8 mouse cellular contexts compared by ENCODE assay signal in the genomic region with DNA sequence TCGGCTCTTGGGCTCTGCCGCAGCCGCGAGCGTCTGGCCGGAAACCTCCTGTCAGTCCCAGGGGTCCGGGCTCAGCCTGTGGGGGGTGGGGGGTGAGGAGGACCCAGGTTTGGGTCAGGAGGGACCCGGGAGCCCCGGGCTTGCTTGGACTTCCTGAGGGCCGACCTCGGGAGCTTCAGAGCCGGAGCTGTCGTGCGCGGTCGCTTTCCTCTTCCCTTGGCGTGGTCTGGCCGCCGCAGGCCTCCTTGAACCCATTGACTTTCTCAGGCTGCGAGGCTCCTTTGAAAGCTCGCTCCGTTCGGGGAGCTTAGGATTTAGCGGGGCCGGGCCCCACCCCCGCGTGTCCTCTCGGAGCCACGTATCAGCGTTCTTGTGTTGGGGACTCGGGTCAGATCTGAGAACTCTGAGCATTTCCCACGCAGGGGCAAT. TPM values are rescaled to one million over a fixed set of nuclear protein-coding genes. Genes with fewer than 3 reads are reported as not detected.
DNase-seq lines count a peak whose midpoint lies in the region; ATAC-seq and TF ChIP-seq lines count a peak whose summit lies in the region.

No protein-coding gene starts in this region.

- peaks cover 53% of the 10 kb centered on the region for H3K79me2 ChIP-seq in macrophage (ENCODE audit: inconsistent target)

- H3K27me3 ChIP-seq in thymus, adult 2 months (ENCODE audit: control insufficient read depth, insufficient read depth, low read length): no peaks in the 10 kb centered on the region
- H3K27me3 ChIP-seq in forebrain, embryonic 15.5 days: peaks cover 3% of the 10 kb centered on the region; the same call in 1 of the 2 replicates
- H3K27me3 ChIP-seq in kidney, embryonic 14.5 days (ENCODE audit: control insufficient read depth, insufficient read depth, low read length): peaks cover 3% of the 10 kb centered on the region; the same call in 1 of the 2 replicates
- H3K27me3 ChIP-seq in spleen, adult 2 months (ENCODE audit: control insufficient read depth, insufficient read depth, low read length): no peaks in the 10 kb centered on the region

- H3K36me3 ChIP-seq in thymus, adult 2 months (ENCODE audit: control insufficient read depth, insufficient read depth, low read length): no peaks in the 10 kb centered on the region
- H3K36me3 ChIP-seq in forebrain, embryonic 15.5 days: no peaks in the 10 kb centered on the region
- H3K36me3 ChIP-seq in kidney, embryonic 14.5 days (ENCODE audit: control insufficient read depth, insufficient read depth, low read length): no peaks in the 10 kb centered on the region
- H3K36me3 ChIP-seq in macrophage (ENCODE audit: inconsistent target): no peaks in the 10 kb centered on the region
- H3K36me3 ChIP-seq in spleen, adult 2 months (ENCODE audit: control insufficient read depth, insufficient read depth, low read length): no peaks in the 10 kb centered on the region

- peak; percentile 46 for DNase-seq in cerebellum, adult 9-10 months
- no peak for DNase-seq in cerebellum, postnatal 10 days
- peak; percentile 54 for DNase-seq in thymus, adult 2 months
- no peak for DNase-seq in thymus, postnatal 0 days (ENCODE audit: low spot score)
- DNase-seq in spleen, adult 2 months (ENCODE audit: low read depth in 1 of 2, low spot score in 2 of 2): no peak

- no peaks in the 10 kb centered on the region for H3K9me3 ChIP-seq in forebrain, embryonic 15.5 days
- H3K9me3 ChIP-seq in kidney, embryonic 14.5 days (ENCODE audit: control insufficient read depth, low read length): no peaks in the 10 kb centered on the region

- no peak; the same call in 1 of the 2 replicates for ATAC-seq in forebrain, embryonic 15.5 days (replicated peaks)
- ATAC-seq in kidney, embryonic 14.5 days (ENCODE audit: low FRiP score, low TSS enrichment): peak; percentile 65

- peak overlapping the region; percentile 89 for H3K9ac ChIP-seq in forebrain, embryonic 15.5 days (replicated peaks)
- peak overlapping the region; percentile 93 for H3K9ac ChIP-seq in kidney, embryonic 14.5 days (ENCODE audit: low read depth, low read length)

- TF ChIP-seq CTCF in thymus, adult 2 months (IDR thresholded peaks at IDR 0.05; ENCODE audit: borderline replicate concordance, control insufficient read depth, extremely low read depth, insufficient read depth, low read length, poor library complexity): no peak
- TF ChIP-seq CTCF in spleen, adult 2 months (IDR thresholded peaks at IDR 0.05; ENCODE audit: extremely low read depth, insufficient read depth, insufficient read length, insufficient replicate concordance): no peak

- under 1% methylated on average over 32 of the region's 32 CpGs for WGBS in thymus, adult 2 months
- under 1% methylated on average over 32 of the region's 32 CpGs for WGBS in forebrain, embryonic 15.5 days
- WGBS in kidney, embryonic 14.5 days: 0% methylated on average over 32 of the region's 32 CpGs
- WGBS in macrophage (ENCODE audit: missing documents): 2% methylated on average over 31 of the region's 32 CpGs
- WGBS in spleen, adult 2 months: 0% methylated on average over 32 of the region's 32 CpGs

- peaks cover 5% of the 10 kb centered on the region for H3K4me1 ChIP-seq in thymus, adult 2 months (replicated peaks; ENCODE audit: control insufficient read depth, insufficient read depth, low read length)
- peaks cover 34% of the 10 kb centered on the region for H3K4me1 ChIP-seq in forebrain, embryonic 15.5 days
- H3K4me1 ChIP-seq in kidney, embryonic 14.5 days (ENCODE audit: control insufficient read depth, insufficient read depth, low read length): peaks cover 13% of the 10 kb centered on the region; the same call in 1 of the 2 replicates
- peaks cover 6% of the 10 kb centered on the region for H3K4me1 ChIP-seq in spleen, adult 2 months (ENCODE audit: control insufficient read depth, insufficient read depth, insufficient read length)

- TF ChIP-seq POLR2A in thymus, adult 2 months (IDR thresholded peaks at IDR 0.05; ENCODE audit: control insufficient read depth, extremely low read depth, insufficient read depth, low read length, poor library complexity): peak; percentile 36; the same call in 1 of the 2 replicates
- no peak for TF ChIP-seq POLR2A in spleen, adult 2 months (IDR thresholded peaks at IDR 0.05; ENCODE audit: low read depth, low read length)

- H3K4me2 ChIP-seq in forebrain, embryonic 15.5 days (replicated peaks): peak overlapping the region; percentile 95
- peak overlapping the region; percentile 78 for H3K4me2 ChIP-seq in kidney, embryonic 14.5 days (replicated peaks; ENCODE audit: low read depth, low read length)

- peak overlapping the region; percentile 78 for H3K4me3 ChIP-seq in thymus, adult 2 months (ENCODE audit: control insufficient read depth, insufficient read depth, low read length)
- H3K4me3 ChIP-seq in forebrain, embryonic 15.5 days: peak overlapping the region; percentile 83
- peak overlapping the region; percentile 99 for H3K4me3 ChIP-seq in kidney, embryonic 14.5 days (ENCODE audit: low read length)
- peak overlapping the region; percentile 97 for H3K4me3 ChIP-seq in macrophage (ENCODE audit: inconsistent target)
- peak overlapping the region; percentile 89 for H3K4me3 ChIP-seq in spleen, adult 2 months (ENCODE audit: extremely low read depth, insufficient read depth, insufficient read length)

- H3K27ac ChIP-seq in thymus, adult 2 months (ENCODE audit: control insufficient read depth, insufficient read depth, low read length): peak overlapping the region; percentile 28
- peak overlapping the region; percentile 99 for H3K27ac ChIP-seq in forebrain, embryonic 15.5 days (replicated peaks)
- peak overlapping the region; percentile 96 for H3K27ac ChIP-seq in kidney, embryonic 14.5 days (ENCODE audit: low read depth, low read length)
- H3K27ac ChIP-seq in macrophage: peak overlapping the region; percentile 75
- H3K27ac ChIP-seq in spleen, adult 2 months (ENCODE audit: insufficient read depth, low read length): peak overlapping the region; percentile 98

RNA-seq across cellular contexts. Expression of a gene that starts 0.7 kb away (rescaled TPM):
- polyA plus RNA-seq in thymus, adult 2 months (2012; rRNA removed): 40.3 and 42.2 TPM in 2 replicates
- 26.3 and 28.2 TPM in 2 replicates for polyA plus RNA-seq in thymus, postnatal 0 days (2015; fragmentation: Nextera tagmentation; extraction: Ambion mirVana)
- polyA plus RNA-seq in forebrain, embryonic 15.5 days (2015; fragmentation: Nextera tagmentation; extraction: Ambion mirVana): 50.4 and 51.8 TPM in 2 replicates
- polyA plus RNA-seq in kidney, embryonic 14.5 days (2014; fragmentation: Nextera tagmentation; extraction: Ambion mirVana): 25.3 and 38.8 TPM in 2 replicates
- total RNA-seq in macrophage (2018; cell fraction: chromatin; rRNA removed): 100 to 1,000 TPM; 113 to 268 (median 199) TPM
- total RNA-seq in macrophage (2018; cell fraction: cytosol; rRNA removed): 100 to 1,000 TPM in 5 of 26 experiments, 10 to 100 TPM in 21; 65.8 to 114 (median 89.7) TPM
- total RNA-seq in macrophage (2018; cell fraction: nucleus; rRNA removed): 100 to 1,000 TPM in 22 of 26 experiments, 10 to 100 TPM in 4; 80.4 to 184 (median 129) TPM
- polyA plus RNA-seq in macrophage (2018): 80.1 to 112 TPM (median 80.8 TPM) in 3 replicates
- 15.9 and 16.5 TPM in 2 replicates for polyA plus RNA-seq in spleen, adult 2 months (2012; rRNA removed)

RNA-seq across cellular contexts. Expression of a gene that starts 41.5 kb away (rescaled TPM):
- polyA plus RNA-seq in thymus, adult 2 months (2012; rRNA removed): 20.3 and 23.9 TPM in 2 replicates
- polyA plus RNA-seq in thymus, postnatal 0 days (2015; fragmentation: Nextera tagmentation; extraction: Ambion mirVana): 4.0 and 4.5 TPM in 2 replicates
- 4.3 and 4.6 TPM in 2 replicates for polyA plus RNA-seq in forebrain, embryonic 15.5 days (2015; fragmentation: Nextera tagmentation; extraction: Ambion mirVana)
- polyA plus RNA-seq in kidney, embryonic 14.5 days (2014; fragmentation: Nextera tagmentation; extraction: Ambion mirVana): 5.4 and 5.6 TPM in 2 replicates
- total RNA-seq in macrophage (2018; cell fraction: chromatin; rRNA removed): 10 to 100 TPM; 21.0 to 37.6 (median 30.0) TPM
- total RNA-seq in macrophage (2018; cell fraction: cytosol; rRNA removed): 10 to 100 TPM; 13.8 to 31.9 (median 22.2) TPM
- total RNA-seq in macrophage (2018; cell fraction: nucleus; rRNA removed): 10 to 100 TPM; 22.5 to 41.8 (median 30.4) TPM
- 15.8 to 17.7 TPM (median 17.0 TPM) in 3 replicates for polyA plus RNA-seq in macrophage (2018)
- polyA plus RNA-seq in spleen, adult 2 months (2012; rRNA removed): 7.8 and 20.8 TPM in 2 replicates

Comparison
In these comparisons a context has a peak if more than half of its experiments do, and no peak if none do; other contexts are left out.
1. DNase-seq: peak in cerebellum, adult 9-10 months (single experiment) and thymus, adult 2 months (single experiment); none in cerebellum, postnatal 10 days (0 of 2), thymus, postnatal 0 days (single experiment) and spleen, adult 2 months (0 of 2).
2. H3K27ac ChIP-seq: peak in every context shown above with its lines; median percentile 99 in forebrain, embryonic 15.5 days; 98 in spleen, adult 2 months; 96 in kidney, embryonic 14.5 days; 75 in macrophage; 28 in thymus, adult 2 months.
3. Peak in every context shown above with its lines, with median percentiles within 50 percentile points of each other: H3K4me3 ChIP-seq.